Mouse (Mus musculus): ENCODE data around the gene Zfp651. TPM values are rescaled to one million over a fixed set of nuclear protein-coding genes. Genes with fewer than 3 reads are reported as not detected.

Zfp651 gene
- total RNA-seq (2021), result 100 to 1,000 TPM; 119 to 133 TPM
- long read RNA-seq, experiment 1, full-length matches to known transcripts, result 48 of 96 reads
- long read RNA-seq, experiment 1, partial matches to known transcripts, result 24 of 96 reads
- long read RNA-seq, experiment 1, other reads (novel, unspliced or antisense), result 24 of 96 reads
- long read RNA-seq, experiment 2, full-length matches to known transcripts, result 59 of 122 reads
- long read RNA-seq, experiment 2, partial matches to known transcripts, result 31 of 122 reads
- long read RNA-seq, experiment 2, other reads (novel, unspliced or antisense), result 32 of 122 reads

- peak within 1 kb of the TSS; percentile 99 for H3K27ac ChIP-seq
- DNase-seq (ENCODE audit: extremely low spot score in 1 of 2, low spot score in 2 of 2), result peak; percentile 76
- peak within 1 kb of the TSS; percentile 95 for H3K4me3 ChIP-seq
- intact Hi-C loops (cut with DNase I), result loop anchor here (2.0 to 5.0 kb wide), 3 partner anchors 17 to 71 kb away; partner anchors contain the start of gene Klhl40
- no peak; the same call in 1 of the 2 replicates for TF ChIP-seq CTCF (IDR thresholded peaks at IDR 0.05)
Measured at GRCm38 (mm10) chr9:121759091-121760081, at the start of gene Zfp651. Gene Zfp651 (plus strand): TSS chr9:121759330.

- intact Hi-C loops (cut with DNase I), result no loop called here
- peak; percentile 96 to 97 for DNase-seq (ENCODE audit: extremely low spot score in 1 of 2, low spot score in 2 of 2)
- peak within 1 kb of the TSS; percentile 99 for H3K27ac ChIP-seq
- peak within 1 kb of the TSS; percentile 80 for H3K4me3 ChIP-seq
- TF ChIP-seq CTCF (IDR thresholded peaks at IDR 0.05), result no peak
Measured at GRCm38 (mm10) chr9:121709898-121710583, 49.1 kb upstream of the Zfp651 start, which contains the start of gene Ss18l2. Gene Ss18l2 (plus strand): TSS chr9:121710329.

GRCm38 (mm10) chr9:121710584-121710975 lies 48.5 kb upstream of the Zfp651 start:
- Histone ChIP-seq H3K4me3 (peak overlapping the region; percentile 80), H3K27ac (peak overlapping the region; percentile 99)
- intact Hi-C loops (cut with DNase I), result no loop called here
- DNase-seq (ENCODE audit: extremely low spot score in 1 of 2, low spot score in 2 of 2), result no peak
- TF ChIP-seq CTCF (IDR thresholded peaks at IDR 0.05), result no peak

- no peak for DNase-seq (ENCODE audit: extremely low spot score in 1 of 2, low spot score in 2 of 2)
- no peak overlapping the region for H3K27ac ChIP-seq
- no peak for TF ChIP-seq CTCF (IDR thresholded peaks at IDR 0.05)
- intact Hi-C loops (cut with DNase I), result no loop called here
- H3K4me3 ChIP-seq, result no peak overlapping the region
Measured at GRCm38 (mm10) chr9:121717048-121717447, 42.1 kb upstream of the Zfp651 start.

GRCm38 (mm10) chr9:121718070-121718705 lies 40.9 kb upstream of the Zfp651 start:
- Histone ChIP-seq H3K27ac (peak overlapping the region; percentile 97), H3K4me3 (peak overlapping the region; percentile 77)
- intact Hi-C loops (cut with DNase I), result no loop called here
- DNase-seq (ENCODE audit: extremely low spot score in 1 of 2, low spot score in 2 of 2), result no peak
- no peak for TF ChIP-seq CTCF (IDR thresholded peaks at IDR 0.05)

- Histone ChIP-seq H3K27ac (peak within 1 kb of the TSS; percentile 97), H3K4me3 (peak within 1 kb of the TSS; percentile 77)
- DNase-seq (ENCODE audit: extremely low spot score in 1 of 2, low spot score in 2 of 2), result peak; percentile 98
- intact Hi-C loops (cut with DNase I), result no loop called here
- peak; percentile 16 for TF ChIP-seq CTCF (IDR thresholded peaks at IDR 0.05)
Measured at GRCm38 (mm10) chr9:121718792-121719318, 40.3 kb upstream of the Zfp651 start, which contains the start of gene Nktr. Gene Nktr (plus strand): TSS chr9:121719169.

GRCm38 (mm10) chr9:121719347-121720331 lies 39.5 kb upstream of the Zfp651 start:
- no peak for TF ChIP-seq CTCF (IDR thresholded peaks at IDR 0.05)
- DNase-seq (ENCODE audit: extremely low spot score in 1 of 2, low spot score in 2 of 2), result no peak
- Histone ChIP-seq H3K4me3 (peak overlapping the region; percentile 77), H3K27ac (peak overlapping the region; percentile 84)
- intact Hi-C loops (cut with DNase I), result no loop called here

GRCm38 (mm10) chr9:121740490-121740889 lies 18.6 kb upstream of the Zfp651 start:
- no peak for DNase-seq (ENCODE audit: extremely low spot score in 1 of 2, low spot score in 2 of 2)
- Histone ChIP-seq H3K4me3 (no peak overlapping the region), H3K27ac (no peak overlapping the region)
- no peak for TF ChIP-seq CTCF (IDR thresholded peaks at IDR 0.05)
- intact Hi-C loops (cut with DNase I), result no loop called here

- TF ChIP-seq CTCF (IDR thresholded peaks at IDR 0.05), result no peak
- no peak for DNase-seq (ENCODE audit: extremely low spot score in 1 of 2, low spot score in 2 of 2)
- intact Hi-C loops (cut with DNase I), result no loop called here
- Histone ChIP-seq H3K27ac (no peak overlapping the region), H3K4me3 (no peak overlapping the region)
Measured at GRCm38 (mm10) chr9:121741168-121741567, 18.0 kb upstream of the Zfp651 start.

- Histone ChIP-seq H3K27ac (no peak overlapping the region), H3K4me3 (no peak overlapping the region)
- TF ChIP-seq CTCF (IDR thresholded peaks at IDR 0.05), result no peak
- intact Hi-C loops (cut with DNase I), result no loop called here
- no peak for DNase-seq (ENCODE audit: extremely low spot score in 1 of 2, low spot score in 2 of 2)
Measured at GRCm38 (mm10) chr9:121744051-121744450, 15.1 kb upstream of the Zfp651 start.
